Mouse (Mus musculus) heart, embryonic 16.5 days (tissue): Measurements from ENCODE around the gene Fgf22. TPM values are rescaled to one million over a fixed set of nuclear protein-coding genes. Genes with fewer than 3 reads are reported as not detected.

Experiments used
- ATAC-seq: fragments of 200-750 bp; cut with Nextera tagmentation; replicated peaks from 2 replicates; pipeline ENCODE4 v1.8.0; 2017; ENCODE audit warnings: moderate number of reproducible peaks; ENCODE audit not compliant: insufficient read depth, low FRiP score; ENCODE audit errors: extremely low read depth
- H3K27ac ChIP-seq: fragments of 300-500 bp; sonication (generic); 2 replicates; pipeline ENCODE4 v1.5.1; 2014; ENCODE audit warnings: mild to moderate bottlenecking, low read length, control low read depth, moderate library complexity
- H3K27me3 ChIP-seq: fragments of 300-500 bp; sonication (generic); 2 replicates; pipeline ENCODE4 v1.6.1; 2014; ENCODE audit warnings: low read length, mixed read lengths; ENCODE audit not compliant: control insufficient read depth, insufficient read depth
- H3K36me3 ChIP-seq: fragments of 300-500 bp; sonication (generic); 2 replicates; pipeline ENCODE4 v1.6.1; 2014; ENCODE audit not compliant: control insufficient read depth, insufficient read depth
- H3K4me1 ChIP-seq: fragments of 300-500 bp; sonication (generic); 2 replicates; pipeline ENCODE4 v1.6.1; 2014; ENCODE audit warnings: low read length, mixed read lengths; ENCODE audit not compliant: control insufficient read depth, insufficient read depth
- H3K4me2 ChIP-seq: fragments of 300-500 bp; sonication (generic); 2 replicates; pipeline ENCODE4 v1.6.1; 2014; ENCODE audit warnings: low read depth, mild to moderate bottlenecking, control low read depth, low read length
- H3K4me3 ChIP-seq: fragments of 300-500 bp; sonication (generic); 2 replicates; pipeline ENCODE4 v1.5.1; 2014; ENCODE audit warnings: mild to moderate bottlenecking, control low read depth, low read length
- H3K9ac ChIP-seq: fragments of 300-500 bp; sonication (generic); 2 replicates; pipeline ENCODE4 v1.6.1; 2014; ENCODE audit warnings: low read length, control low read depth
- H3K9me3 ChIP-seq: fragments of 300-500 bp; sonication (generic); replicated peaks from 2 replicates; pipeline ENCODE4 v1.6.1; 2016; ENCODE audit warnings: low read length; ENCODE audit not compliant: control insufficient read depth
- WGBS: fragments of 180-500 bp; shearing (Covaris S2); extraction: QIAGEN DNeasy Blood & Tissue Kit; methylation state at CpG from one replicate; pipeline ENCODE4 v1.1.7; 2014; 5-methylcytosine and 5-hydroxymethylcytosine counted together
- polyA plus RNA-seq: library from polyadenylated mRNA; unstranded; fragments of >200 nt; fragmentation: Nextera tagmentation; extraction: Ambion mirVana; gene quantifications from 2 replicates; pipeline ENCODE4 v1.2.1, GENCODE M21; 2015

Fgf22 gene
- polyA plus RNA-seq: 0.13 TPM in 1 of 2 replicates, not detected in the other

DNA sequence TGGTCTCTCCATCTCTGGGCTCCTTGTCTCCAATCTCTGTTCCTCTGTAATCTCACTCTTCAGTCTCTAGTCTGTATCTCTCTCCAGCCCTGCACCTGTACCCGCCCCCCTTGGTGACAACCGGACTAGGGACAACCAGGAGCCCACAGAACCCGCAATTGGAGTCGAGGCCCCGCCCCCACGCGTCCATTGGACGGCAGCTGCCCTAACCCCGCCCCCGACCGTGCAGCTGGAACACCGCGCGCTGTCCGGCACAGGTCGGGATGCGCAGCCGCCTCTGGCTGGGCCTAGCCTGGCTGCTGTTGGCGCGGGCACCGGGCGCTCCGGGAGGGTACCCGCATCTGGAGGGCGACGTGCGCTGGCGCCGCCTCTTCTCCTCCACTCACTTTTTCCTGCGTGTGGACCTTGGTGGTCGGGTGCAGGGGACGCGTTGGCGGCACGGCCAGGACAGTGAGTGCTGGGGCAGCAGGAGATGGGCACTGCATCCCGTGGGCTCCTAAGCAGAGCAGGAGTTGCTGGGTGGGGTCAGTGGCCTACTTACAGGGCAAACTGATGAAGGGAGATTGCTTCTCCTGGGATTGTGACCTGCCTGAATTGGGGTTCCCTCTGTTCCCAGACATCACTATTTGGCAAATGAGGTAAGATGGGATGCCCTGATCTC, at the start of gene Fgf22:
Gene Fgf22 (plus strand): TSS at position 221 of the 661 bp plus-strand sequence.
- Histone ChIP-seq H3K9ac (no peak within 1 kb of the TSS), H3K27ac (no peak within 1 kb of the TSS), H3K27me3 (no peaks in the 10 kb centered on the region)

GRCm38 (mm10) chr10:79705951-79706350, 48.9 kb upstream of the Fgf22 start:
- H3K4me1 ChIP-seq: peaks cover 60% of the 10 kb centered on the region
- peak overlapping the region; percentile 97 for H3K4me2 ChIP-seq
- H3K36me3 ChIP-seq: peaks cover 18% of the 10 kb centered on the region
- H3K4me3 ChIP-seq: peak overlapping the region; percentile 92
- peak overlapping the region; percentile 98 for H3K9ac ChIP-seq
- H3K27ac ChIP-seq: peak overlapping the region; percentile 57
- H3K9me3 ChIP-seq: no peaks in the 10 kb centered on the region
- H3K27me3 ChIP-seq: no peaks in the 10 kb centered on the region
- ATAC-seq: no peak
- 54% methylated on average over 5 of the region's 5 CpGs for WGBS

More for the DNA sequence above, at the start of gene Fgf22:
- peak within 1 kb of the TSS; percentile 62 for H3K4me2 ChIP-seq
- H3K36me3 ChIP-seq: peaks cover 15% of the 10 kb centered on the region
- no peaks in the 10 kb centered on the region for H3K9me3 ChIP-seq
- WGBS: 2% methylated on average over 36 of the region's 36 CpGs
- peak within 1 kb of the TSS; percentile 31 for H3K4me3 ChIP-seq
- H3K4me1 ChIP-seq: 0 out of 2 replicates have a peak, but pooled peaks cover 3% of the 10 kb centered on the region
- ATAC-seq: peak; percentile 54

DNA sequence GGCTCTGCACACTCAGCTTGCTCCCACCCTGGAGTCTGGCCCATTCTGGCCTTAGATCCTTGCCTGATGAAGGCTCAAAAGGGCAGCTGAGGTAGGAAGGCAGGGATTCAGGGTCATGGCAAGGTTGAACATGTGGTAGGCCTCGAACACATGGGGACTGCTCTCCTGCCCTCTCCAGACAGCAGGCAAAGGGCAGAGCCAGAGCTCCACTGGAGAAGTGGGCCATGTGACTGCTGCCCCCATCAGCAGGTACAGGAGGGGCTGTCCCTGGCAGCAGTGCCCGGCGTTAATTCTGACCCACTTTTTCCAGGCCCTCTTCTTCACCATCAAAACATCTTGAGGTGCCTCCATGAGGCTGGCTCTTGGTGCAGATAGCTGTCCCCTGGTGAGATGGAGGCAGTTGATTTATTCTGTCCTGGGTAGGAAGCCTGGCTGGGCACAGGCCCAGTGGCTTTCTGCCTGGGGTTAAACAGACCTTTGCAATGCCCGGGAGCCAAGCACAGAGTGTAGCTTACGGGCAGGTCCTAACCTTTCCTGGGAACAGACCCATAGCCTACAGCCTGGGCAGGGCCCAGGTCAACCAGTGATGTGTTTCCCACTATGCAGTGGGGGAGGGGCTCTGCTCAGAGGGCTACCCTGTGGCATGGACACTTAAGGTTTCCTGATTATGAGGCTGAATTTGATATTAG, 48.3 kb upstream of the Fgf22 start:
- H3K27me3 ChIP-seq: no peaks in the 10 kb centered on the region
- peak overlapping the region; percentile 57 for H3K27ac ChIP-seq
- H3K4me1 ChIP-seq: peaks cover 55% of the 10 kb centered on the region
- 46% methylated on average over 5 of the region's 5 CpGs for WGBS
- H3K9ac ChIP-seq: peak overlapping the region; percentile 98
- no peaks in the 10 kb centered on the region for H3K9me3 ChIP-seq
- peak overlapping the region; percentile 92 for H3K4me3 ChIP-seq
- H3K36me3 ChIP-seq: peaks cover 24% of the 10 kb centered on the region
- H3K4me2 ChIP-seq: peak overlapping the region; percentile 97
- ATAC-seq: no peak

GRCm38 (mm10) chr10:79707162-79707561, 47.7 kb upstream of the Fgf22 start:
- H3K4me1 ChIP-seq: peaks cover 50% of the 10 kb centered on the region

DNA sequence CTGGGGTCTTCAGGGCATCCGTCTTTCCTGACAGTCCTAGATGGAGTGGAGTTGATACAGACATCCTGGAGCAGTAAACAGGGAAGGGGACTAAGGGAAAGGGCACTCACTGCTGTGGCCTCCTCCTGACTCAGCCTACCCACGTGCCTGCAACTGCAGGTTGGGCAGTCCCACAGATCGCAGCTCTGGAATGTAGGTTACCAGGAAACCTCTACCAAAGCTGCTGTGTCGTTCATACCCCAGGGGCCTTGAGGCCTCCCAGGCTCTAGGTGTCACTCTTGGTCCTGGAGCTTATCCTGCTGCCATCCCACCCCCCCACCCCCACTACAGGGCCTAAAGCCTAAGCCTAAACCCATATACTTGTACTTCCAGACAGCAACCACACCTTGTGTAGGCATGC, 47.1 kb upstream of the Fgf22 start:
- Histone ChIP-seq H3K4me3 (no peak overlapping the region), H3K9me3 (no peaks in the 10 kb centered on the region), H3K27ac (no peak overlapping the region), H3K27me3 (no peaks in the 10 kb centered on the region), H3K36me3 (peaks cover 28% of the 10 kb centered on the region), H3K4me1 (peaks cover 52% of the 10 kb centered on the region), H3K9ac (no peak overlapping the region), H3K4me2 (peak overlapping the region; percentile 97; the same call in 1 of the 2 replicates)
- no peak for ATAC-seq
- WGBS: 46% methylated on average over 4 of the region's 4 CpGs

More at GRCm38 (mm10) chr10:79707162-79707561, 47.7 kb upstream of the Fgf22 start:
- Histone ChIP-seq H3K9me3 (no peaks in the 10 kb centered on the region), H3K27me3 (no peaks in the 10 kb centered on the region), H3K4me3 (no peak overlapping the region; the same call in 1 of the 2 replicates), H3K4me2 (peak overlapping the region; percentile 97), H3K27ac (no peak overlapping the region; the same call in 1 of the 2 replicates), H3K9ac (peak overlapping the region; percentile 98; the same call in 1 of the 2 replicates), H3K36me3 (peaks cover 28% of the 10 kb centered on the region)
- no peak for ATAC-seq
- WGBS: 63% methylated on average over 1 of the region's 1 CpGs

- no peak for ATAC-seq
- no peaks in the 10 kb centered on the region for H3K9me3 ChIP-seq
- 68% methylated on average over 21 of the region's 21 CpGs for WGBS
- H3K36me3 ChIP-seq: peaks cover 28% of the 10 kb centered on the region
- H3K4me1 ChIP-seq: peaks cover 52% of the 10 kb centered on the region
- H3K4me2 ChIP-seq: peak overlapping the region; percentile 39
- H3K4me3 ChIP-seq: no peak overlapping the region
- H3K9ac ChIP-seq: no peak overlapping the region
- H3K27ac ChIP-seq: no peak overlapping the region
- no peaks in the 10 kb centered on the region; the same call in 1 of the 2 replicates for H3K27me3 ChIP-seq
These were observed 46.2 kb upstream of the Fgf22 start for GRCm38 (mm10) chr10:79708668-79709067.

GRCm38 (mm10) chr10:79709307-79709706, 45.6 kb upstream of the Fgf22 start:
- WGBS: 30% methylated on average over 7 of the region's 7 CpGs

GRCm38 (mm10) chr10:79712029-79712428, 42.8 kb upstream of the Fgf22 start:
- Histone ChIP-seq H3K4me1 (peaks cover 34% of the 10 kb centered on the region), H3K4me3 (no peak overlapping the region), H3K9me3 (no peaks in the 10 kb centered on the region), H3K27me3 (peaks cover 26% of the 10 kb centered on the region), H3K36me3 (peaks cover 28% of the 10 kb centered on the region), H3K9ac (no peak overlapping the region), H3K27ac (no peak overlapping the region), H3K4me2 (no peak overlapping the region)
- 79% methylated on average over 1 of the region's 1 CpGs for WGBS
- ATAC-seq: no peak

More at GRCm38 (mm10) chr10:79709307-79709706, 45.6 kb upstream of the Fgf22 start:
- ATAC-seq: peak; percentile 33
- Histone ChIP-seq H3K27me3 (peaks cover 2% of the 10 kb centered on the region; the same call in 1 of the 2 replicates), H3K36me3 (peaks cover 28% of the 10 kb centered on the region), H3K4me1 (peaks cover 52% of the 10 kb centered on the region), H3K4me3 (peak overlapping the region; percentile 20; the same call in 1 of the 2 replicates), H3K9me3 (no peaks in the 10 kb centered on the region), H3K9ac (no peak overlapping the region), H3K4me2 (peak overlapping the region; percentile 39), H3K27ac (peak overlapping the region; percentile 53)
